Mouse (Mus musculus) bone marrow macrophage, adult 2 months (primary cell): ENCODE data around the gene Usp20. TPM values are rescaled to one million over a fixed set of nuclear protein-coding genes. Genes with fewer than 3 reads are reported as not detected.

ENCODE experiments used
- H3K27ac ChIP-seq: 2 replicates; pipeline ENCODE4 v1.5.1; 2012; ENCODE audit warnings: low read depth, low read length; ENCODE audit not compliant: insufficient read depth
- H3K4me1 ChIP-seq: 2 replicates; pipeline ENCODE4 v1.6.1; 2012; ENCODE audit warnings: low read length; ENCODE audit not compliant: control insufficient read depth, insufficient read depth
- H3K4me3 ChIP-seq: 2 replicates; pipeline ENCODE4 v1.5.1; 2012; ENCODE audit warnings: mild to moderate bottlenecking, low read length, moderate library complexity; ENCODE audit not compliant: insufficient read depth
- CTCF ChIP-seq: IDR thresholded peaks from 2 replicates; pipeline ENCODE4 v1.5.1; 2012; ENCODE audit warnings: low read depth, mild to moderate bottlenecking, low read length, moderate library complexity
- POLR2A ChIP-seq: IDR thresholded peaks from 2 replicates; pipeline ENCODE4 v1.6.1; 2012; ENCODE audit warnings: mild to moderate bottlenecking, low read depth, low read length, borderline replicate concordance
- polyA plus RNA-seq: library from polyadenylated mRNA; stranded (reverse); fragments of >200 nt; gene quantifications from 2 replicates; pipeline ENCODE4 v1.2.4, GENCODE M21; 2012; ENCODE audit not compliant: missing spikeins, insufficient read depth, insufficient read length

Gene Usp20
- polyA plus RNA-seq, 1 experiment, result 9.7 TPM

GRCm38 (mm10) chr2:30983024-30983423 is 945 bp downstream of the Usp20 start:
- TF ChIP-seq POLR2A, result no peak
- TF ChIP-seq CTCF, result no peak
- Histone ChIP-seq H3K27ac (no peak overlapping the region), H3K4me3 (peak overlapping the region; percentile 77), H3K4me1 (peaks cover 37% of the 10 kb centered on the region)

GRCm38 (mm10) chr2:30985111-30986020 is 3.3 kb downstream of the Usp20 start:
- TF ChIP-seq CTCF, result no peak
- no peak for TF ChIP-seq POLR2A
- Histone ChIP-seq H3K27ac (peak overlapping the region; percentile 55), H3K4me3 (no peak overlapping the region), H3K4me1 (peaks cover 32% of the 10 kb centered on the region)

GRCm38 (mm10) chr2:30990221-30990620 is 8.1 kb downstream of the Usp20 start:
- TF ChIP-seq POLR2A (no peak), CTCF (no peak)
- no peak overlapping the region for H3K4me3 ChIP-seq
- peaks cover 13% of the 10 kb centered on the region for H3K4me1 ChIP-seq
- no peak overlapping the region for H3K27ac ChIP-seq

GRCm38 (mm10) chr2:30994853-30995252 is 12.8 kb downstream of the Usp20 start:
- TF ChIP-seq POLR2A, result no peak
- no peak for TF ChIP-seq CTCF
- Histone ChIP-seq H3K27ac (no peak overlapping the region), H3K4me3 (no peak overlapping the region), H3K4me1 (no peaks in the 10 kb centered on the region)

GRCm38 (mm10) chr2:30995432-30995996 is 13.4 kb downstream of the Usp20 start:
- H3K4me3 ChIP-seq, result no peak overlapping the region
- no peak for TF ChIP-seq POLR2A
- TF ChIP-seq CTCF, result no peak
- no peak overlapping the region for H3K27ac ChIP-seq
- H3K4me1 ChIP-seq, result no peaks in the 10 kb centered on the region

- H3K4me3 ChIP-seq, result no peak overlapping the region
- H3K27ac ChIP-seq, result no peak overlapping the region
- TF ChIP-seq CTCF (no peak), POLR2A (no peak)
- H3K4me1 ChIP-seq, result no peaks in the 10 kb centered on the region
Measured at GRCm38 (mm10) chr2:30998443-30999260, 16.6 kb downstream of the Usp20 start.

GRCm38 (mm10) chr2:31002857-31003256 is 20.8 kb downstream of the Usp20 start:
- no peak for TF ChIP-seq POLR2A
- TF ChIP-seq CTCF, result no peak
- Histone ChIP-seq H3K4me1 (no peaks in the 10 kb centered on the region), H3K27ac (no peak overlapping the region), H3K4me3 (no peak overlapping the region)

GRCm38 (mm10) chr2:31005453-31005852 is 23.4 kb downstream of the Usp20 start:
- Histone ChIP-seq H3K4me1 (peaks cover 4% of the 10 kb centered on the region; the same call in 1 of the 2 replicates), H3K27ac (no peak overlapping the region), H3K4me3 (no peak overlapping the region)
- TF ChIP-seq POLR2A, result no peak
- TF ChIP-seq CTCF, result no peak

GRCm38 (mm10) chr2:31006434-31006833 is 24.4 kb downstream of the Usp20 start:
- Histone ChIP-seq H3K4me1 (peaks cover 4% of the 10 kb centered on the region; the same call in 1 of the 2 replicates), H3K27ac (no peak overlapping the region), H3K4me3 (no peak overlapping the region)
- TF ChIP-seq CTCF (no peak), POLR2A (no peak)

GRCm38 (mm10) chr2:31007208-31007607 is 25.1 kb downstream of the Usp20 start:
- Histone ChIP-seq H3K27ac (no peak overlapping the region), H3K4me3 (no peak overlapping the region), H3K4me1 (peaks cover 4% of the 10 kb centered on the region; the same call in 1 of the 2 replicates)
- no peak for TF ChIP-seq POLR2A
- no peak for TF ChIP-seq CTCF
